Mouse (Mus musculus) heart, embryonic 12.5 days (tissue): Measurements from ENCODE around the gene Cd3eap. TPM values are rescaled to one million over a fixed set of nuclear protein-coding genes. Genes with fewer than 3 reads are reported as not detected.
A peak's percentile ranks its signal among the peaks of the same experiment; 100 is the strongest.

Experiments used
- ATAC-seq: fragments of 200-750 bp; cut with Nextera tagmentation; 2 replicates; pipeline ENCODE4 v1.8.0; 2017; ENCODE audit warnings: moderate TSS enrichment, moderate library complexity; ENCODE audit not compliant: insufficient number of reproducible peaks, low FRiP score
- H3K27ac ChIP-seq: fragments of 300-500 bp; sonication (generic); 2 replicates; pipeline ENCODE4 v1.5.1; 2016; ENCODE audit warnings: mild to moderate bottlenecking, moderate library complexity; ENCODE audit not compliant: poor library complexity, severe bottlenecking
- H3K27me3 ChIP-seq: fragments of 300-500 bp; sonication (generic); replicated peaks from 2 replicates; pipeline ENCODE4 v1.6.1; 2016; ENCODE audit warnings: mild to moderate bottlenecking, moderate library complexity
- H3K36me3 ChIP-seq: fragments of 300-500 bp; sonication (generic); 2 replicates; pipeline ENCODE4 v1.6.1; 2016; ENCODE audit warnings: mild to moderate bottlenecking, moderate library complexity
- H3K4me1 ChIP-seq: fragments of 300-500 bp; sonication (generic); replicated peaks from 2 replicates; pipeline ENCODE4 v1.6.1; 2016; ENCODE audit warnings: mild to moderate bottlenecking
- H3K4me2 ChIP-seq: fragments of 300-500 bp; sonication (generic); 2 replicates; pipeline ENCODE4 v1.6.1; 2016; ENCODE audit warnings: mild to moderate bottlenecking, moderate library complexity
- H3K4me3 ChIP-seq: fragments of 300-500 bp; sonication (generic); 2 replicates; pipeline ENCODE4 v1.5.1; 2016; ENCODE audit warnings: mild to moderate bottlenecking
- H3K9ac ChIP-seq: fragments of 300-500 bp; sonication (generic); 2 replicates; pipeline ENCODE4 v1.6.1; 2016; ENCODE audit warnings: mild to moderate bottlenecking, moderate library complexity
- H3K9me3 ChIP-seq: fragments of 300-500 bp; sonication (generic); replicated peaks from 2 replicates; pipeline ENCODE4 v1.6.1; 2016; ENCODE audit warnings: mild to moderate bottlenecking, moderate library complexity
- WGBS: fragments of 180-500 bp; shearing (Covaris S2); methylation state at CpG from one replicate; pipeline ENCODE4 v1.1.7; 2016; 5-methylcytosine and 5-hydroxymethylcytosine counted together
- polyA plus RNA-seq: library from polyadenylated mRNA; unstranded; fragments of >200 nt; fragmentation: Nextera tagmentation; extraction: Ambion mirVana; gene quantifications from 2 replicates; pipeline ENCODE4 v1.2.1, GENCODE M21; 2016

Gene Cd3eap
- polyA plus RNA-seq, 1 experiment from 2014 or later, result 17.6 TPM

GRCm38 (mm10) chr7:19344237-19344847, 14.9 kb downstream of the Cd3eap start, which contains the start of gene Ercc1:
Ercc1 (plus strand) TSS chr7:19344778.
- no peaks in the 10 kb centered on the region for H3K9me3 ChIP-seq
- peak within 1 kb of the TSS; percentile 65 for H3K4me3 ChIP-seq
- H3K36me3 ChIP-seq, result peaks cover 21% of the 10 kb centered on the region
- peak within 1 kb of the TSS; percentile 72; the same call in 1 of the 2 replicates for H3K27ac ChIP-seq
- peak within 1 kb of the TSS; percentile 86 for H3K4me2 ChIP-seq
- H3K27me3 ChIP-seq, result no peaks in the 10 kb centered on the region
- 25% methylated on average over 11 of the region's 12 CpGs for WGBS
- H3K4me1 ChIP-seq, result peaks cover 47% of the 10 kb centered on the region
- no peak for ATAC-seq
- peak within 1 kb of the TSS; percentile 73 for H3K9ac ChIP-seq

DNA sequence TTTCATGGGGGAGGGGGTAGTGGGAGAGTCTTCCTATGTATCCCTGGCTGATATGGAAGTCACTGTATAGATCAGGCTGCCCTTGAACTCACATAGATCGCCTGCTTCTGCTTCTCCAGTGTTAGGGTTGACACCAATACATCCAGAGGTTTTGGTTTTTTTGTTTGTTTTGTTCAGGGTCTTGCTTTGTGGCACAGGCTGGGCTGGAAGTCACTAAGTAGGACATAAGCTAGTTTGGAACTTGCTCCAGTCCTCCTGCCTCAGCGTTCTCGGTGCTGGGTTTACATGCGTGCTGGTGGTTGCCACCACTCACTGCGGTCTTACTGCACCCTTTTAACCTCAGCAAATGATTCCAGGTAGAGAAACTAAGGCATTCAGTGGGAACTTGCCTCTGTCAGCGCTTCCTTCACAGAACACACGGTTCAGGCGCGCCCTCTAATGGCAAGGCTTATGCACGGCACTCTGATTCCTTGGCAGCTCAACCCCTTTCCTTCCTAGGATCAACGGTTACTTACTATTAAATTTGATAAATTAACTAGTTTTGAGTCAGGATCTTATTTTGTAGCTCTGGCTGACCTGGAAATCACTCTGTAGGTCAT, 16.0 kb downstream of the Cd3eap start:
- 0 out of 2 replicates have a peak overlapping the region, but pooled peaks have one; percentile 9 for H3K4me3 ChIP-seq
- no peak for ATAC-seq
- no peaks in the 10 kb centered on the region for H3K9me3 ChIP-seq
- no peaks in the 10 kb centered on the region for H3K27me3 ChIP-seq
- H3K9ac ChIP-seq, result no peak overlapping the region
- H3K36me3 ChIP-seq, result peaks cover 11% of the 10 kb centered on the region
- peak overlapping the region; percentile 83 for H3K4me2 ChIP-seq
- H3K27ac ChIP-seq, result no peak overlapping the region
- 2% methylated on average over 11 of the region's 11 CpGs for WGBS
- H3K4me1 ChIP-seq, result peaks cover 50% of the 10 kb centered on the region

DNA sequence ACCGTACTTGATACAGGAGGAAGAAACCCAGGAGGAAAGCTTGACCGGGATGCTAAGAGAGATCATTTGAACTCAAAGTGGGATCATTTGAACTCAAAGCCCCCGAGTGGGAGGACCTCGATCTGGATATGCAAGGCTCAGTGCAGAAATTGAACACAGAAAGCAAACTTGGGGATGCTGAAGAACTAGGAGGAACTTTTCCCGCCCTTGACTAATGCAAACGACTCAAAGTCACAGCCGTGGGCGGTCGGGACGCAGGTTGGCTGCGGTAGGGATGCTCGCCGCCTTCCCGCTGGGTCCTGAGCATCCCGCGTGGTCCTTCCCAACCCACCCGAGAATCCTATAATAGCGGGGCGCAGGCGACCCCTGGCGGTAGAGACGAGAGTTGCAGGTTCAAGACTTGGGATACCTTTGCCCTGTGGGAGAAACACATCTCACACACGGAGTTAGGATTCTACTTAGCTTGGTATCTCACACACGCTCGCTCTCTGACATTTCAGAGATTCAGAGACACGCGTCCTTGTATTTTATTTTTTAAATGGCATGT, 16.7 kb downstream of the Cd3eap start:
- peak overlapping the region; percentile 97 for H3K27ac ChIP-seq
- WGBS, result under 1% methylated on average over 27 of the region's 27 CpGs
- ATAC-seq, result peak; percentile 12; the same call in 1 of the 2 replicates
- H3K27me3 ChIP-seq, result no peaks in the 10 kb centered on the region
- H3K4me1 ChIP-seq, result peaks cover 56% of the 10 kb centered on the region
- no peaks in the 10 kb centered on the region for H3K9me3 ChIP-seq
- H3K9ac ChIP-seq, result peak overlapping the region; percentile 76
- H3K4me3 ChIP-seq, result peak overlapping the region; percentile 54
- peaks cover 5% of the 10 kb centered on the region; the same call in 1 of the 2 replicates for H3K36me3 ChIP-seq
- peak overlapping the region; percentile 83 for H3K4me2 ChIP-seq

- peak; percentile 64 for ATAC-seq
- Histone ChIP-seq H3K4me3 (peak overlapping the region; percentile 54), H3K4me2 (peak overlapping the region; percentile 83), H3K36me3 (0 out of 2 replicates have a peak, but pooled peaks cover under 1% of the 10 kb centered on the region), H3K27ac (peak overlapping the region; percentile 97), H3K9me3 (no peaks in the 10 kb centered on the region), H3K27me3 (no peaks in the 10 kb centered on the region), H3K4me1 (peaks cover 63% of the 10 kb centered on the region), H3K9ac (peak overlapping the region; percentile 76)
- under 1% methylated on average over 41 of the region's 41 CpGs for WGBS
Observed at GRCm38 (mm10) chr7:19341761-19342409, 17.4 kb downstream of the Cd3eap start.

DNA sequence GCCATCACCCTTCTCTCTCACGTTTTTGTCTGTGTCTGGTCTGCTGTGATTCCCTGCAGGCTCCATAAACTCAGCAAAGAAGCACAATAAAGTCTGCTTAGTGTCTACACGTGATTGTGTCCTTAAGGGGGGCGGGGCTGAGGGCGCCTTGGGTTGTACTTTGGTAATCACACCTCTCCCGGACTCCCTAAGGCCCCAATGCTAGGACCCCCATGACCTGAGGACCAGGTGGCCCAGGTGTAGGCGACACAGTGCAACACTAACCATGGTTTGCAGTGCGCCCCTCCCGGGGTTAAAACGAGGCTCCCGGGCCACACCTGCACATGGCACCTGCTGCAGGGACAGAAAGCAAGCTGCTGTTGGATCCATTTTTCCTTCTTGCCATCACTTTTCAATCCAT, 18.0 kb downstream of the Cd3eap start:
- 16% methylated on average over 10 of the region's 10 CpGs for WGBS
- Histone ChIP-seq H3K27me3 (no peaks in the 10 kb centered on the region), H3K27ac (peak overlapping the region; percentile 97), H3K36me3 (no peaks in the 10 kb centered on the region), H3K9ac (peak overlapping the region; percentile 76), H3K4me3 (peak overlapping the region; percentile 54), H3K4me2 (peak overlapping the region; percentile 83), H3K4me1 (peaks cover 67% of the 10 kb centered on the region), H3K9me3 (no peaks in the 10 kb centered on the region)
- ATAC-seq, result no peak

DNA sequence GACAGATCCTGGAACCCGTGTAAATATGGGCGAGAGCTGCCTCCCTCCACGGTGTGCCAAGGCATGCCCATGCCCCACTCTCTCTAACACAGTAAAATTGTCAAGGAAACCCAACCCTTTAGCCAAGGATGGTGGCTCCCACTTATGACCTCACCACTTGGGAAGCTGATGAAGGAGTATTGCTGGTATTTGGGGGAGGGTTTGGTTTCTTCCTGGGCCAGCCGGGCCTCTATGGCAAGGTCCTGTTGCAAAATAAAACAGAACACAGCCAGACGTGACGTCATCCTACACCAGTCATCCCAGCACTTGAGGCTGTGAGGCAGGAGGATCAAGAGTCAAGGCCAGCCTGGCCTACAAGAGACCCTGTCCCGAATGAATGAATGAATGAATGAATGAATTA, 20.7 kb downstream of the Cd3eap start:
- Histone ChIP-seq H3K36me3 (no peaks in the 10 kb centered on the region), H3K9me3 (no peaks in the 10 kb centered on the region), H3K4me1 (peaks cover 67% of the 10 kb centered on the region), H3K4me3 (no peak overlapping the region), H3K9ac (peak overlapping the region; percentile 33; the same call in 1 of the 2 replicates), H3K27ac (no peak overlapping the region), H3K4me2 (no peak overlapping the region), H3K27me3 (no peaks in the 10 kb centered on the region)
- no peak for ATAC-seq
- 49% methylated on average over 7 of the region's 7 CpGs for WGBS

- Histone ChIP-seq H3K36me3 (no peaks in the 10 kb centered on the region), H3K4me2 (no peak overlapping the region), H3K9ac (peak overlapping the region; percentile 33; the same call in 1 of the 2 replicates), H3K27me3 (no peaks in the 10 kb centered on the region), H3K9me3 (no peaks in the 10 kb centered on the region), H3K4me3 (no peak overlapping the region), H3K27ac (no peak overlapping the region), H3K4me1 (peaks cover 63% of the 10 kb centered on the region)
- WGBS, result 55% methylated on average over 2 of the region's 2 CpGs
- no peak for ATAC-seq
Observed at GRCm38 (mm10) chr7:19338060-19338459, 21.2 kb downstream of the Cd3eap start.

GRCm38 (mm10) chr7:19337122-19337521, 22.2 kb downstream of the Cd3eap start:
- H3K4me1 ChIP-seq, result peaks cover 55% of the 10 kb centered on the region
- H3K36me3 ChIP-seq, result no peaks in the 10 kb centered on the region

DNA sequence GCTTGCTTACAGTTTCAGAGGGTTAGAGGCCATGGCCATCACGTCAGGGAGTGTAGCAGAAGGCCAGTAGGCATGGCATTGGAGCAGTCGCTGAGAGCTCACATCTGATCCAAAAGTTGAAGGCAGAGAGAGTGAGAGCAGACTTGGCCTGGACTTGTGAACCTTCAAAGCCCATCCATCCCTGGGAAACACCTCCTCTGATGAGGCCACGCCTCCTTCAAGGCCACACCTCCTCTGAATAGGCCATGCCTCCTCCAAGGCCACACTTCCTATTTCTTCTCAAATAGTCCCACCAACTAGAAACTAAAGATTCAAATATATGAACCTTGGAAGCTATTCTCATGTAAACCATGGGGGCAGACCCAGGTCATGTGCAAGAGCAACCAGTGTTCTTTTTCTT, 23.7 kb downstream of the Cd3eap start:
- no peak overlapping the region for H3K4me3 ChIP-seq
- no peak overlapping the region for H3K4me2 ChIP-seq
- H3K9ac ChIP-seq, result no peak overlapping the region
- H3K27me3 ChIP-seq, result no peaks in the 10 kb centered on the region
- H3K27ac ChIP-seq, result no peak overlapping the region
- 55% methylated on average over 3 of the region's 3 CpGs for WGBS
- no peaks in the 10 kb centered on the region for H3K9me3 ChIP-seq
- peaks cover 56% of the 10 kb centered on the region for H3K4me1 ChIP-seq
- no peaks in the 10 kb centered on the region for H3K36me3 ChIP-seq
- no peak for ATAC-seq

More at GRCm38 (mm10) chr7:19337122-19337521, 22.2 kb downstream of the Cd3eap start:
- Histone ChIP-seq H3K4me2 (no peak overlapping the region), H3K27ac (peak overlapping the region; percentile 18; the same call in 1 of the 2 replicates), H3K4me3 (no peak overlapping the region), H3K27me3 (no peaks in the 10 kb centered on the region), H3K9me3 (no peaks in the 10 kb centered on the region), H3K9ac (peak overlapping the region; percentile 1; the same call in 1 of the 2 replicates)
- ATAC-seq, result no peak
- WGBS, result 48% methylated on average over 10 of the region's 10 CpGs

DNA sequence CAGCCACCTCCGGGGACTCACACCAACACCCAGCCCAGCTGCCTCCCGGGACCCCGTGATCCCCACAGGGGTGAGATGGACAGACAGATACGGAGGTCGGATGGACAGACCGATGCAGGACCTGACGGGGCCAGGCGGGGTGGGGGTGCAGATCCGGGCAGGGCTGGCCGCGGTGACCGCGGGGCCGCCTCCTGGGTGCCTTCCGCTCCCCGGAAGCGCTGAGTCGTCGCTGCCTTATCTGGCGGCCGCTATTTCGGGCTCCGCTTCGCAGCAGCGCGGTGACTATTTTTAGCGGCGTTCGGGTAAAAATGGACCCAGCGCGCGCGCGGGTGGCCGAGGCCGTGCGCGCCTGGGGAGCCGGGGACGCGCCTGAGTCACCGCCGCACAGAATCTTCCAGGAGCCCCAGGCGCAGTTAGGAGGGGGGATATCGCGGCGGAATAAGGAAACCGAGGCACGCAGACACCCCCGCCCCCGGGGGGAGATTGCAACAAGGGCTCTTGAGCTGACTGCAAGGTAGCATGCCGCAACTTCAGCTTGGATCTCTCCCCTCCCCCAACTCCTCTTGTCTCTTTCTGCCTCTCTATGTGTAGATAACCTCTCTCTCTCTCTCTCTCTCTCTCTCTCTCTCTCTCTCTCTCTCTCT, 26.5 kb downstream of the Cd3eap start:
- H3K27ac ChIP-seq, result peak overlapping the region; percentile 89
- WGBS, result under 1% methylated on average over 52 of the region's 52 CpGs

More for the DNA sequence above, 26.5 kb downstream of the Cd3eap start:
- peaks cover 3% of the 10 kb centered on the region; the same call in 1 of the 2 replicates for H3K9me3 ChIP-seq
- peak overlapping the region; percentile 79 for H3K9ac ChIP-seq
- peak overlapping the region; percentile 72 for H3K4me2 ChIP-seq
- peak; percentile 85 for ATAC-seq
- peak overlapping the region; percentile 73 for H3K4me3 ChIP-seq
- peaks cover 49% of the 10 kb centered on the region for H3K4me1 ChIP-seq
- H3K27me3 ChIP-seq, result no peaks in the 10 kb centered on the region
- no peaks in the 10 kb centered on the region for H3K36me3 ChIP-seq
